Mouse (Mus musculus) forebrain, postnatal 0 days (tissue): ENCODE measurements around the gene Gm8127. TPM values are rescaled to one million over a fixed set of nuclear protein-coding genes. Genes with fewer than 3 reads are reported as not detected.
"Not testable (repeated sequence)": the region's sequence is repeated elsewhere in the genome, so short reads cannot be mapped to it uniquely, and the experiment has no call there.

ENCODE experiments used
- ATAC-seq: fragments of 200-750 bp; cut with Nextera tagmentation; 2 replicates; pipeline ENCODE4 v1.8.0; 2017; ENCODE audit warnings: mild to moderate bottlenecking, moderate library complexity
- DNase-seq: peaks from one replicate; pipeline ENCODE4 v3.0.0-alpha.2; 2015
- H3K27ac ChIP-seq: fragments of 300-500 bp; sonication (generic); 2 replicates; pipeline ENCODE4 v1.5.1; 2014; ENCODE audit warnings: low read depth, mild to moderate bottlenecking, antibody characterized with exemption, low read length, moderate library complexity, mixed read lengths
- H3K27me3 ChIP-seq: fragments of 300-500 bp; sonication (generic); 2 replicates; pipeline ENCODE4 v1.6.1; 2014; ENCODE audit warnings: mild to moderate bottlenecking, low read length, mixed read lengths; ENCODE audit not compliant: insufficient read depth
- H3K36me3 ChIP-seq: fragments of 300-500 bp; sonication (generic); 2 replicates; pipeline ENCODE4 v1.6.1; 2014; ENCODE audit warnings: mild to moderate bottlenecking, moderate library complexity; ENCODE audit not compliant: insufficient read depth
- H3K4me1 ChIP-seq: fragments of 300-500 bp; sonication (generic); 2 replicates; pipeline ENCODE4 v1.6.1; 2014; ENCODE audit warnings: antibody characterized with exemption; ENCODE audit not compliant: insufficient read depth
- H3K4me2 ChIP-seq: fragments of 300-500 bp; sonication (generic); 2 replicates; pipeline ENCODE4 v1.6.1; 2014; ENCODE audit warnings: low read depth, mild to moderate bottlenecking, moderate library complexity
- H3K4me3 ChIP-seq: fragments of 300-500 bp; sonication (generic); 2 replicates; pipeline ENCODE4 v1.5.1; 2014; ENCODE audit warnings: low read depth, low read length, mixed read lengths
- H3K9ac ChIP-seq: fragments of 300-500 bp; sonication (generic); 2 replicates; pipeline ENCODE4 v1.6.1; 2014; ENCODE audit warnings: mild to moderate bottlenecking
- H3K9me3 ChIP-seq: fragments of 300-500 bp; sonication (generic); 2 replicates; pipeline ENCODE4 v1.6.1; 2016; ENCODE audit warnings: low read length
- WGBS: fragments of 180-500 bp; shearing (Covaris S2); extraction: QIAGEN DNeasy Blood & Tissue Kit; methylation state at CpG from one replicate; pipeline ENCODE4 v1.1.7; 2014; 5-methylcytosine and 5-hydroxymethylcytosine counted together
- polyA plus RNA-seq: library from polyadenylated mRNA; unstranded; fragments of >200 nt; fragmentation: Nextera tagmentation; extraction: Ambion mirVana; gene quantifications from 2 replicates; pipeline ENCODE4 v1.2.1, GENCODE M21; 2015
- total RNA-seq: library from RNA; depleted of rRNA; stranded (reverse); fragments of >200 nt; gene quantifications from 2 replicates; pipeline ENCODE4 v1.2.3, GENCODE M21; 2014

Gene Gm8127
- total and polyA plus RNA-seq, 2 experiments from 2014 or later: not detected

- not testable (repeated sequence) for H3K4me1 ChIP-seq, DNase-seq, H3K4me2 ChIP-seq, H3K27ac ChIP-seq, H3K27me3 ChIP-seq, H3K9me3 ChIP-seq, H3K4me3 ChIP-seq, ATAC-seq, H3K9ac ChIP-seq, H3K36me3 ChIP-seq
- WGBS: 16% methylated on average over 1 of the region's 1 CpGs
Observed at GRCm38 (mm10) chr14:43273161-43273560, 20.5 kb downstream of the Gm8127 start.

- H3K9ac ChIP-seq, H3K4me2 ChIP-seq, H3K27ac ChIP-seq, H3K9me3 ChIP-seq, H3K4me3 ChIP-seq, ATAC-seq, H3K36me3 ChIP-seq, DNase-seq, H3K27me3 ChIP-seq, H3K4me1 ChIP-seq: not testable (repeated sequence)
- 80% methylated on average over 3 of the region's 3 CpGs for WGBS
Observed at GRCm38 (mm10) chr14:43269211-43269610, 24.4 kb downstream of the Gm8127 start.

GRCm38 (mm10) chr14:43268521-43269084 lies 25.0 kb downstream of the Gm8127 start:
- H3K4me1 ChIP-seq, H3K27me3 ChIP-seq, H3K9me3 ChIP-seq, H3K27ac ChIP-seq, H3K36me3 ChIP-seq, DNase-seq, ATAC-seq, H3K4me3 ChIP-seq, H3K4me2 ChIP-seq, H3K9ac ChIP-seq: not testable (repeated sequence)
- WGBS: 40% methylated on average over 2 of the region's 2 CpGs

- not testable (repeated sequence) for DNase-seq, H3K4me3 ChIP-seq
- WGBS: 88% methylated on average over 3 of the region's 3 CpGs
Observed at GRCm38 (mm10) chr14:43263421-43263820, 30.2 kb downstream of the Gm8127 start.

GRCm38 (mm10) chr14:43258349-43258748 lies 35.3 kb downstream of the Gm8127 start, which contains the start of gene Gm8126:
Gene Gm8126 (plus strand): TSS chr14:43258649.
- not testable (repeated sequence) for H3K36me3 ChIP-seq, DNase-seq, H3K27ac ChIP-seq, H3K4me2 ChIP-seq, H3K9ac ChIP-seq, H3K27me3 ChIP-seq, H3K9me3 ChIP-seq, ATAC-seq, H3K4me3 ChIP-seq, H3K4me1 ChIP-seq
- WGBS: 89% methylated on average over 3 of the region's 4 CpGs

More at GRCm38 (mm10) chr14:43263421-43263820, 30.2 kb downstream of the Gm8127 start:
- not testable (repeated sequence) for H3K4me2 ChIP-seq, H3K27me3 ChIP-seq, ATAC-seq, H3K4me1 ChIP-seq, H3K9me3 ChIP-seq, H3K36me3 ChIP-seq, H3K9ac ChIP-seq, H3K27ac ChIP-seq

- not testable (repeated sequence) for H3K4me1 ChIP-seq, H3K27me3 ChIP-seq, H3K4me2 ChIP-seq, ATAC-seq, H3K4me3 ChIP-seq, DNase-seq, H3K9me3 ChIP-seq, H3K27ac ChIP-seq, H3K36me3 ChIP-seq, H3K9ac ChIP-seq
- 82% methylated on average over 1 of the region's 1 CpGs for WGBS
Observed at GRCm38 (mm10) chr14:43256511-43256910, 37.1 kb downstream of the Gm8127 start.

- 37% methylated on average over 5 of the region's 6 CpGs for WGBS
- H3K36me3 ChIP-seq, H3K4me3 ChIP-seq, ATAC-seq, DNase-seq, H3K9me3 ChIP-seq, H3K4me2 ChIP-seq, H3K4me1 ChIP-seq, H3K9ac ChIP-seq, H3K27me3 ChIP-seq, H3K27ac ChIP-seq: not testable (repeated sequence)
Observed at GRCm38 (mm10) chr14:43250549-43251253, 42.9 kb downstream of the Gm8127 start.

GRCm38 (mm10) chr14:43249611-43250170 lies 43.9 kb downstream of the Gm8127 start:
- not testable (repeated sequence) for H3K4me1 ChIP-seq, H3K9me3 ChIP-seq, H3K4me3 ChIP-seq, ATAC-seq, H3K27me3 ChIP-seq, H3K27ac ChIP-seq, H3K36me3 ChIP-seq, DNase-seq, H3K9ac ChIP-seq, H3K4me2 ChIP-seq
- 20% methylated on average over 10 of the region's 12 CpGs for WGBS
